9 mouse cellular contexts compared by ENCODE assay signal in genomic region chr19:36534011-36534765, GRCm38 (mm10). TPM values are rescaled to one million over a fixed set of nuclear protein-coding genes. Genes with fewer than 3 reads are reported as not detected.
DNase-seq lines count a peak whose midpoint lies in the region; ATAC-seq lines count a peak whose summit lies in the region.
"Had no signal": no experiment of that assay in that cellular context is flagged by ENCODE, and none has a peak within 500 bp of the region (broad histone marks: within the 10 kb centered on the region; RNA-seq: fewer than 3 reads in every experiment).

No protein-coding gene starts in this region.

- H3K27me3 ChIP-seq in forebrain, embryonic 14.5 days (replicated peaks; ENCODE audit: control insufficient read depth, insufficient read depth, low read length) = no peaks in the 10 kb centered on the region
- H3K27me3 ChIP-seq in intestine, embryonic 16.5 days (replicated peaks; ENCODE audit: control insufficient read depth, insufficient read depth, low read length) = no peaks in the 10 kb centered on the region
- 0 out of 2 replicates have a peak, but pooled peaks cover 5% of the 10 kb centered on the region for H3K27me3 ChIP-seq in limb, embryonic 15.5 days

- ATAC-seq in forebrain, embryonic 14.5 days = peak; percentile 82
- ATAC-seq in intestine, embryonic 16.5 days = peak; percentile 62
- ATAC-seq in limb, embryonic 15.5 days (ENCODE audit: insufficient number of reproducible peaks, low FRiP score, low TSS enrichment, low read depth) = no peak
- ATAC-seq: Patski had no signal

- H3K4me2 ChIP-seq in forebrain, embryonic 14.5 days (ENCODE audit: low read length) = peak overlapping the region; percentile 49
- H3K4me2 ChIP-seq in intestine, embryonic 16.5 days (ENCODE audit: low read depth, low read length) = peak overlapping the region; percentile 41
- H3K4me2 ChIP-seq in limb, embryonic 15.5 days = peak overlapping the region; percentile 39

- peak overlapping the region; percentile 1; the same call in 1 of the 2 replicates for H3K4me3 ChIP-seq in forebrain, embryonic 14.5 days (ENCODE audit: low read depth, low read length)
- peak overlapping the region; percentile 4; the same call in 1 of the 2 replicates for H3K4me3 ChIP-seq in intestine, embryonic 16.5 days (ENCODE audit: low read length)
- peak overlapping the region; percentile 20 for H3K4me3 ChIP-seq in limb, embryonic 15.5 days

- peaks cover 23% of the 10 kb centered on the region for H3K4me1 ChIP-seq in forebrain, embryonic 14.5 days (ENCODE audit: control insufficient read depth, insufficient read depth, low read length)
- peaks cover 12% of the 10 kb centered on the region for H3K4me1 ChIP-seq in intestine, embryonic 16.5 days (ENCODE audit: control insufficient read depth, insufficient read depth, low read length)
- H3K4me1 ChIP-seq in limb, embryonic 15.5 days = peaks cover 14% of the 10 kb centered on the region

- no peaks in the 10 kb centered on the region for H3K36me3 ChIP-seq in forebrain, embryonic 14.5 days (ENCODE audit: control insufficient read depth, insufficient read depth, low read length)
- H3K36me3 ChIP-seq in intestine, embryonic 16.5 days (ENCODE audit: control insufficient read depth, insufficient read depth, low read length) = no peaks in the 10 kb centered on the region
- no peaks in the 10 kb centered on the region for H3K36me3 ChIP-seq in limb, embryonic 15.5 days

- peak overlapping the region; percentile 92 for H3K27ac ChIP-seq in forebrain, embryonic 14.5 days (ENCODE audit: low read depth, low read length)
- no peak overlapping the region for H3K27ac ChIP-seq in intestine, embryonic 16.5 days (ENCODE audit: low read length)
- H3K27ac ChIP-seq in limb, embryonic 15.5 days = 0 out of 2 replicates have a peak overlapping the region, but pooled peaks have one; percentile 17

- DNase-seq in left cerebral cortex, adult 18-20 months (ENCODE audit: low spot score in 2 of 2) = peak; percentile 10 to 30
- no peak for DNase-seq in left cerebral cortex, adult 9 months (ENCODE audit: low spot score in 2 of 2)
- DNase-seq in cerebellum, adult 11 months = peak; percentile 39
- DNase-seq in forebrain, embryonic 14.5 days (ENCODE audit: low spot score) = no peak
- DNase-seq in neural tube, embryonic 10.5 days (ENCODE audit: extremely low spot score, low spot score) = peak; percentile 44
- DNase-seq in urinary bladder, postnatal 14 days (ENCODE audit: low spot score) = no peak

- no peaks in the 10 kb centered on the region for H3K9me3 ChIP-seq in forebrain, embryonic 14.5 days (replicated peaks; ENCODE audit: control insufficient read depth, low read length)
- no peaks in the 10 kb centered on the region for H3K9me3 ChIP-seq in intestine, embryonic 16.5 days (ENCODE audit: control insufficient read depth, low read length)
- H3K9me3 ChIP-seq in limb, embryonic 15.5 days = no peaks in the 10 kb centered on the region

- 18% methylated on average over 17 of the region's 17 CpGs for WGBS in forebrain, embryonic 14.5 days
- 36% methylated on average over 17 of the region's 17 CpGs for WGBS in intestine, embryonic 16.5 days
- WGBS in limb, embryonic 15.5 days = 35% methylated on average over 17 of the region's 17 CpGs

- peak overlapping the region; percentile 41; the same call in 1 of the 2 replicates for H3K9ac ChIP-seq in forebrain, embryonic 14.5 days (ENCODE audit: low read length)
- no peak overlapping the region for H3K9ac ChIP-seq in intestine, embryonic 16.5 days (ENCODE audit: low read depth, low read length)
- H3K9ac ChIP-seq in limb, embryonic 15.5 days = no peak overlapping the region

RNA-seq across cellular contexts. Expression of gene Hectd2, which starts 20.3 kb away (rescaled TPM):
- total RNA-seq in left cerebral cortex, adult 18-20 months (2021) = 10 to 100 TPM; 19.4 to 21.2 TPM
- polyA plus RNA-seq in forebrain, embryonic 14.5 days (2014; fragmentation: Nextera tagmentation; extraction: Ambion mirVana) = 14.4 and 14.5 TPM in 2 replicates
- 1.3 and 1.4 TPM in 2 replicates for polyA plus RNA-seq in intestine, embryonic 16.5 days (2015; fragmentation: Nextera tagmentation; extraction: Ambion mirVana)
- 3.6 and 4.5 TPM in 2 replicates for polyA plus RNA-seq in limb, embryonic 15.5 days (2015; fragmentation: Nextera tagmentation; extraction: Ambion mirVana)

Comparison
In these comparisons a context has a peak if more than half of its experiments do, and no peak if none do; other contexts are left out.
1. DNase-seq: peak in left cerebral cortex, adult 18-20 months (2 of 2), cerebellum, adult 11 months (single experiment) and neural tube, embryonic 10.5 days (single experiment); none in left cerebral cortex, adult 9 months (0 of 2), forebrain, embryonic 14.5 days (single experiment) and urinary bladder, postnatal 14 days (single experiment).
2. Peak in every context shown above with its lines, with median percentiles within 50 percentile points of each other: H3K4me2 ChIP-seq and H3K4me3 ChIP-seq.